Mouse (Mus musculus) erythroblast, embryonic 14.5 days (primary cell): Measurements from ENCODE around the gene Oma1.

Source experiments
- GATA1 ChIP-seq: IDR thresholded peaks from 2 replicates; pipeline ENCODE4 v1.6.1; 2012; ENCODE audit warnings: low read length, inconsistent platforms, mixed read lengths
- TAL1 ChIP-seq: IDR thresholded peaks from 3 replicates; pipeline ENCODE4 v1.6.1; 2012; ENCODE audit warnings: low read length, inconsistent platforms, mixed read lengths

DNA sequence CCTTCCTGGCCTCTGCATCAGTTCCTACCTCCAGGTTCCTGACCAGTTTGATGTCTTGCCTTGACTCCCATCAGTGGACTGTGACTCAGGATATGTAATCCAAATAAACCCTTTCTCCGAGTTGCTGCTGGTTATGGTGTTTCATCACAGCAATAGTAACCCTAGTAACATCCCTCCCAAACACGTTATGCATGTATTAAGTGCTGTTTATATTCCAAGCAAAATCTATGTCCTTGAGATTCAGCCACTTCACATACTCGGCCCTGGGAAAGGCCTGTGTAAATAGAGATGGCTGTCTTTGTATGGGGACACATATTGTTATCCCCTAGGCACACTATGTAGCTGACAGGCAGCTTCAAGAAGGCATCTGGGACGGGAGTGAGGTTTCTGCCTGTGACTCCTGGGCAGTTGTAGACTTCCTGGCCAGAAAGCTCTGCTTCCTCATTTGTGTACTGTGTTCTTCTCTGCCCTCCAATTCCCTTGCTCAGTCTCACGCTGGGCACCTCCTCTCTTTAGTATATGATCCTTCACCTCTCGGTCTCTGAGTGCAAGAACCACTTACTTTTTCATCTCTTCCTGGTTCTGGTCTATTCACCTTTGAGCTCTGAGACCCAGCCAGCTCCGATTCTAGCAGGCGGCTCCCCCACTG, 75.0 kb downstream of the Oma1 start:
- TF ChIP-seq GATA1 = no peak
- TF ChIP-seq TAL1 = no peak
